Mouse (Mus musculus) kidney, adult 8-10 months (tissue): ENCODE measurements around the gene Pwwp2a.
A peak's percentile ranks its signal among the peaks of the same experiment; 100 is the strongest.

Source experiments
- DNase-seq, 2 experiments: peaks; one replicate each; pipeline ENCODE4 v3.0.0; 2022

Gene Pwwp2a

DNA sequence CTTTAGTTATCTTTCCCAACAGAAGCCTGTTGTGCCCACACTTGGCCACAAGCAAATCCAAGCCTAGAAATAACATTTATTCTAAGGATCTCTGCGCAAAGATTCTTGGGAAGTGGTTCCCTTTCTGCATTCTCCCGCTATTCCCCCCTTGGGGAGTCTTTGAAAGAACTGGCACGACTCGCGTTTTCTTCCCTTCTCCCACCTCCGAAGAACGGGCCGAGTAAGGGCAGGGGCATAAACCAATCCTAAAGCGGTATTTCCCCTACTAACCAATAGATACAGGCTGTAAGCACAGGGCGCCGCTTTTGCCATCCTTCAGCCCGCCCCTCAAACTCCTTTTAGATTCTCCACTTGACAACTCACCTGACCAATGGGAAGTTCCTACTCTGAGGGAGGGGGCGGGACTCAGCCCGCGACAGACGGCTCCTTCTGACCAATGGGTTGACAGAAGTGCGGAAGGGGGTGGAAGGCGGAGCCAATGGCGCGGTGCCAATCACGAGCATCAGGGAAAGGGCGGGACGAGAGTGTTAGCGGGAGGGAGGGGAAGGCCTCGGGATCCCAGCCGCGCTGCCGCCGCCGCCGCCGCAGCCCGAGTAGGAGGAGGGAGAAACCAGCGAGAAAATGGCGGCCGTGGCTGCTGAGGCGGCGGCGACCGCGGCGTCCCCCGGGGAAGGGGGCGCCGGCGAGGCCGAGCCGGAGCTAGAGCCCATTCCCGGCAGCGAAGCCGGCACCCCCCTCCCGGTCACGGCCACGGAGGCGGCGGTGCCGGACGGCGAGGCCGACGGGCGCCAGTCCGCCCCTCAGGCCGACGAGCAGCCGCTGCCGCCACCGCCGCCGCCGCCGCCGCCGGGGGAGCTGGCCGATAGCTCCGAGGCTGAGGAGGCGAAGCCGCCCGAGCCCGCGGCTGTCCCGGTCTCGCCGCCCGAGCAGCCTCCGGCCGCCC is at the start of gene Pwwp2a:
Pwwp2a (plus strand) TSS at position 527 of the 943 bp plus-strand sequence.
- DNase-seq = peak; percentile 98 to 99

DNA sequence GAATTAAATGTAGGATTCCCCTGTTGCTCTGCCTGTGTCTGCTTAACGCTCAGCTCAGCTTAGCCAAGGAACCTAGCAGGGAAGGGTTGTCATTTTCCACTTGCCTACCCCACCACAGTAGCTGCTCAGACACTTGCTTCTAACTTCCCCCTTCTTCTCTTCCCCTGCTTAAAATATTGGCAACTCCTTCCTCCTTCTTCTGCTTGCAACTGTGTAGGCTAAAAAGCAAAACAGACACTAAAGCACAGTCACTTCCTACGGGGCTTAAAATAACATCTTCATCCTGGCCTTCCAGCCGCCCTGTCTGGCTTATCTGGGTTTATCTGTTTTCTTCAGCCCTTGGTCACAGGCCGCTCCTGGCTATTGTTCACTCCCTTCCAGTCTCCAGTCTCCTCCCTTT is 49.2 kb upstream of the Pwwp2a start:
- no peak for DNase-seq

DNA sequence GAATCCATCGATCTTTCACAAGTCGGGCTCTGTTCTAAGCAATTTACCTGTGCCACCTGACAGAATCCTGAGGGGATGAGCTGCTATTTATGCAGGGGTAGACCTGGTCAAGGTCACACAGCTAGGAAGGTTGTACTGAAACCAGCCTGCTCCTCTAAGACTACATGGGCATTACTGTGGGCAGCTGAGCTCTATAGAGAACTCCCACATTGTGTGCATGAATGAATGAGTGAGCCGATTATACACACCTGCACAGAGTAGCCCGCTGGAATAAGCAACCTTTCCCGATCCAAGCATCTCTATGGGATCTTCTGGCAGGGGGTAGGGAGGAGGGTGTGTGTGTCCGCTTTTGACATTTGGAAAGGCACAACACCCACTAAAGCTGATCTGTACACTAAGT is 48.6 kb upstream of the Pwwp2a start:
- DNase-seq = no peak

GRCm38 (mm10) chr11:43633658-43634401 is 48.0 kb upstream of the Pwwp2a start:
- peak; percentile 73 to 82 for DNase-seq

GRCm38 (mm10) chr11:43636761-43637160 is 45.0 kb upstream of the Pwwp2a start:
- no peak for DNase-seq

DNA sequence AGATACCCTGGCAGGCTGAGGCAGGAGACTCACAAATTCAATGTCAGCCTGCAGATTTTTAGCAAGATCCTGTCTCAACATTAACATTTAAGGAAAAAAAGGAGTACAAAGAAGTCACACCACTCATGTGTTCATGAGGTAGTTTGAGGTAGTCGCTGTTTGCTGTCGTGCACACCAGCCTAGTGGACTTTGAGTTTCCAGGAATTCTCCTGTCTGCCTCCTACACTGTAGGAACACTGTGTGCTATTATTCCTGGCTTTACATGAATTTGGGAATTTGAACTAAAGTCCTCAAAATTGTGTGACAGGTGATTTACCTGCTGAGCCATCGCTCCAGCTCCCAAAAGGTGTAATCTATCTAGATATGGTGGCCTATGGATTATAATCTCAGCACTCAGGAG is 43.3 kb upstream of the Pwwp2a start:
- DNase-seq = no peak

DNA sequence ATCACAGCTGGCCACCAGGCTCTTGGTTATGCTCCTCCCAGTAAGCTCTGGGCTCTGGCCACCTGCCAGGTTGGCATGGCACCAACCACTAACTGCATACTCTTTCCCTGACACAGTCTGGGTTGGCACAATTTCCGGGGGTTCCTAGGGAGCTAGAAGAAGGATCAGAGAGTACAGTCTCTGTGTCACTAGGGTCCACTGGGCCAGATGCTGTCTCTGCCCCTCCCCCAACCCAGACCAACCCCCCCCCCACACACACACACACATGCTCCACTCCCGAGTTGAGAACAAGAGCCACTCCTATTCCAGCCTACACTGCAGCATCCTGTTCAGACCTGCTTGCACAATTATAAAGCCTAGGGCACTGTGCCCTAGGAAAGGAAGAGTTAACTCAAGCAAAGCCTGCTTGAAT is 38.6 kb upstream of the Pwwp2a start:
- DNase-seq = peak; percentile 91 to 95

DNA sequence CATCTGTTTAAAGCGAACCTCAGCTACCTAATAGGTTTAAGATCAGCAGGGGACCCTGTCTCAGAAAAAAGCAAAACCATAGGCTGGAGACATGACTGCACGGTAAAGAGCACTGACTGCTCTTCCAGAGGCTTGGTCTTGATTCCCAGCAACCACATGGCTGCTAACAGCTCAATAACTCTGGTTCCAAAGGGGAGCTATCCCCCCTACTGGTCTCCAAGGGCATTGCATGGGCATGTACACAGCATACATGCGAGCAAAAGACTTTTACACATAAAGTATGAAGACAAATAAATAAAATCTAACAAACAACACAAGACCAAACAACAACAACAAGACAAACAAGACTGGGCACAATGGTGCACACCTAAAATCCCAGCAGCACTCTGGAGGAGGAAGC is 36.5 kb upstream of the Pwwp2a start:
- DNase-seq = no peak

DNA sequence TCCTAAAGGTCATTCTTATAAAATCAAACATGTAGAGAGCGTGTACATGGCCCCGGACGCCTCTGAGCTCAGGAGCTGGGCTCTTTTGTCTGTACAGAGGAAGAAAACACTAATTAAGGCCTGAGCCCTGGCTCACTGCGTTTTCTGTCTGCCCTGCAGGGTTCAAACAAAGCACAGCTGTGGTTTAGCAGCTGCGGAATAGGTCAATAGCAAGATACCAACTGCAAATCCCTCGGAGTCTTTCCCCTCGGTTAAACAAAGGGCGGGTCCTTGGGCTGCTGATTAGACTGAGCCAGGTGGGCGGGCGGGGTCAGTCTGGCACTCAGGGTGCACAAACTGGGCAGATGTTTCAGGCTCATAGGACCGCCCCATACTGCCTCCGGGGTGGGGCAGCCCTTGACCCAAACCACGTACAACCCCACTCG is 28.7 kb upstream of the Pwwp2a start:
- no peak for DNase-seq

- no peak for DNase-seq
Measured at GRCm38 (mm10) chr11:43656464-43656863, 25.3 kb upstream of the Pwwp2a start.

DNA sequence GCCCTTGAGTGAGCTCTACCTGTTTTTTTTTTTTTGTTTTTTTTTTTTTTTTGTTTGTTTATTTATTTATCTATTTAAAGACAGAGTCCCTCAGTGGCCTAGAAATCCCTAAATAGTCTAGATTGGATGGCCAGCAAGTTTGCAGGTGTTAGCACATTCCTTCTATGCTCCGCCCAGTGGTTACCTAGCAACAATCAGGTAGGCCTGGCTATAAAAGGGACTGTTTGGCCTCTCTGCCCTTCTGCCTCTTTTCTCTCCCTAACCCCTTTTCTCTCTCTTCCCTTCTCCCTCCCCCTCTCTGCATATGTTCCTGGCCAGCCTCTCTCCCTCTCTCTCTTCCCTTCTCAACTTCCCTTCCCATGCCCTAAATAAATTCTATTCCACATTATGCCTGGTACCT is 23.8 kb upstream of the Pwwp2a start:
- DNase-seq = no peak

DNA sequence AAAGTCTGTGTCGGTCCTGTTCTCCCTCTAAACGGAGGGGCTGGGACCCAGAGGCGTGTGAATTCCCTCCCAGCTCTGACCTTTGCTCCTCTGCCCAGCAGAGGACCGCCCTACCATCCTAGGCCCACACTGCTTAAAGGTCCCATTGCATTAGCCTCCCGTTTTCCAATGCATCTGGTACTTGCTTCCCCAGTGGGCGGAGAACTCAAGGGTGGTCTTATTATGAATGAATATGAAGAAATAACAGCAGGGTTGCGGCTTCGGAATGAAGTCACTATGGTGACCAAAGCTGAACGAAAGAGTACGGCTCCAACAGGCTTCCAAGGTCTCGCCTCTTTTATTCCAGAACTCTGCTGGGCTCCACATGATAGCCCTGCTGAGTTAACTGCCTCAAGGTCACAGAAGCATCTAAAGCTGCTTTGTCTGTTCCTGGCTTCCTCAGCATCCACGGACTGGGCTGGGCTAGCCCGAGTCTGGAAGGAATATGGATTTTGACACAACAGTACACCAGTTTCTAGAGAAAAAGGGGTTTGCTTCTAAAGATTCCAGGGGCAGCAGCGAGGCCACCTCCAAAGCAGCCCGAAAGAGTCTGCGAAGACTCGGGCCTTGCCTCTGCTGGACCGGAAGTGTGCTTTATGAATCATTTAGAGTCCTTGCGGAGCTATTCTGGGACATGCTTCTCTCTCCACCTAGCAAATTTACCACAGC is 14.6 kb upstream of the Pwwp2a start:
- DNase-seq = no peak

GRCm38 (mm10) chr11:43682415-43683217 is 818 bp downstream of the Pwwp2a start:
- peak; percentile 22 to 50 for DNase-seq

GRCm38 (mm10) chr11:43688850-43689249 is 7.1 kb downstream of the Pwwp2a start:
- no peak for DNase-seq

DNA sequence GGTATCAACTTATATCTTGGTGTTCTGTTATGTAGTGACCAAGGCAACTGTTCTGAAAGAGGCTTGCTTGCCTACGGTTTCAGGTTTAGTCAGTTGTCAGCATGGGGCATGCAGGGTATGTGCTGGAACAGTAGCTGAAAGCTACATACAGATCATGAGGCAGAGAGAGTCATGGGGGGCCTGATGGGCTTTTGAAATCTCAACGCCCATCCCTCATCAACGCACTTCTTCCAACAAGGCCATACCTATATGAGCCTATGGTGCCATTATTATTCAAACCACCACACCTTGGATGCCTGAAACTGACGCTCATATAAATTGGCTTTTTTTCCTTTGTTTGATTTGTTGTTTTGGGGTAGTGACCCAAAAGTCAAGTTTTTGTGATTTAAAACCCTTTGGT is 14.8 kb downstream of the Pwwp2a start:
- no peak for DNase-seq

DNA sequence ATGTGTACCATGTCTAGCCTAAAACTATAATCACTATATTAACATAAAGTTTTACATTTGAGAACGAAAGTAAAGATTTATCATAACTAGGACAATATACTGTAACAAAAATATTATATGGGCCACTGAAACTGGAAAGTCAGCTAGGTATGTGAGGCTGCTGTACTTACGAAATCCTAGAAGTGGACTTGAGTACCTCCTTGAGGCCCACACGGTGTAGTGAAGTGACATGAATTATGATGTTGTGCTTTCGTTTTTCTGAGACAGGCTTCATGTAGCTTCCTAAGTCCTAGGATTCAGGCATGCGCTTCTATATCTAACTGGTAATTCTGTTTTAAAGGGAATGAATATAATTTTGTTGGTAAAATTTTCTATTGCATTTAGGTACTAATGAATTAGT is 16.8 kb downstream of the Pwwp2a start:
- DNase-seq = no peak

DNA sequence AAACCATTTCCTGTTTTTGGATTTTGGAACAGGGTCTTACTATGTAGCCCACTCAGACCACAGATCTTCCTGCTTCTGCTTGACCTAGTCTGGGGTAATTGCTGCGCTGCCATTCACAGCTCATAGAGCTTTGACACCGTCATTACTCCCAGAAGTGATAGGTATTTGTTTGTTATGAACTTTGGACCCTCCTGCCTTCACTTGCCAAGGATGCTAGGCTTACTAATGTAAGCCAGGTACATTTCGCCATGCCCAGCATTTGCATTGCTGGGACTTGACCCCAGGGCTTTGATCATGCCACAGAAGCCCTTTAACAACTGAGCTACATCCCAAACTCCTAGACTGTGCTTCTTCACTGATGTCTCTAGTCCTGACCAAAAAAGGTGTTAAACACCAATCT is 18.5 kb downstream of the Pwwp2a start:
- DNase-seq = no peak

DNA sequence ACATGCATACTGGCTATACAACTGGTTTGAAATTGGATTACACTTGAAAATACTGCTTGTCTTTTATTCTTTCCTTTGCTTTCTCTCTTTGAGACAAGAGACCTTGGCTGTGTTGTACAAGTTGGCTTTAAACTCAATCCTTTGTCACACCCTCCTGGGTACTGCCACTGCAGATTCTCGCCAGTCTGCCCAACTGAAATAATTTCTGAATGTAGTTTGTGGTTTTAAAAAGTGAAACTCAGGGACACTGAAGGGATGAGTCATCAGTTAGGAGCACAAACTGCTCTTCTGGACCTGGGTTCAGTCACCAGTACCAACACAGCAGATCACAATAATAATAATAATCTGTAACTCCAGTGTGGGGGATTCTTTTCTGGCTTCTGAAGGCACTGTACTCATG is 21.8 kb downstream of the Pwwp2a start:
- no peak for DNase-seq

GRCm38 (mm10) chr11:43705751-43706150 is 24.0 kb downstream of the Pwwp2a start:
- no peak for DNase-seq

DNA sequence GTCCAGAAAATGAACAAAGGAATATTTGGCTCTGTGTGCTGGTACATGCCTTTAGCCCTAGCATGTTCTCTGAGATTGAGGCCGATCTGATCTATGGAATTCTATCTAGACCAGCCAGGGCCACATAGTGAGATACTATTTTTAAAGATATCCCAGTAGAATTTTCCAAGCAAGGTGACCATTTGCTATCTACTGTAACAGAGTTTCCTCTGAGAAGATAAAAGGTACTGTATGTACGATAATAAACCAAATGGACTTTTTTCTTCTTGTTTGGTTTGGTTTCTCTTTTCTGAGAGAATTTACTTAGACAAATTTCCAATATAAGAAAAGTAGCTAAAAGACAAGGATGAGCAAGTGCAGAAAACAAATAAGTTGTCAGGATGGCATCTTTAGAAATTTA is 26.6 kb downstream of the Pwwp2a start:
- DNase-seq = no peak

DNA sequence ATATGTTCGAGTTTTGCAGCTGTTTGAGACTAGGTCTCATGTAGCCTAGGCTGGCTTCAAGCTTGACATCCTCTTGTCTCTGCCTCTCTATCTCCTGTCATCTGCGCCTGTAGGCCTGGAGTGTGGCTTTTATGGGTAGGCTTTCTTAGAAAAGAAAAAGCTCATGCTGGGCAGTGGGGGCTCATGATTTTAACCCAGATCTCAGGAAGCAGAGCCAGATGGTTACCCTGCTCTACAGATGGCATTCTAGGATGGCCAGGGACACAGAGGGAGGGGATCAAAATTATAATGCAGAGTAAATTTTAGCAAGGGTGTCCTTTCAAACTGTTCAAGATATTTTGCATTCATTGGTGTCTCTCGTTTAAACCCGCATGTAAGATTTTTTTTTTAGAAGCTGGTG is 30.4 kb downstream of the Pwwp2a start:
- no peak for DNase-seq

DNA sequence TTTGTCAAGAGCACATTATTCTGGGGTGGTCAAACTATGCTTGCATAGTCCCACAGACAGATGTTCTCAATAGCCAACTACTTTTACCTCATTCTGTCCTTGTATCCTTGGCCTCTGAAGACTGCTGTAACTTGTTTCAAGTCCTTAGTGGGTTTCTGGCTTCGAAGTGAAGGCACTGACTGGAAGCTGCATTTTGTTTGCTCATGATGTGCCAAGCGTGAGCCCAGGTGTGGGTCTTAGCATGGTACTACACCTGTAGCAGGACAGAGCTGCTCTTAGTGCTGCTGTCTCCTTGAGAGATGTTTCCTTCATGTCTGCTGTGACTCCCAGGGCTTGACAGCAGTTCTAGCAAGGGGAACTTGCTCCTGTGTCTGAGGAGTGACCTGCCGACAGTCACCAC is 41.6 kb downstream of the Pwwp2a start:
- DNase-seq = no peak

- no peak for DNase-seq
Measured at GRCm38 (mm10) chr11:43727796-43728195, 46.0 kb downstream of the Pwwp2a start.
